Mouse (Mus musculus) heart, adult 11 months (tissue): ENCODE data around the gene Pde4dip.

Experiments used
- DNase-seq: peaks from one replicate; pipeline ENCODE4 v3.0.0; 2022

Pde4dip gene

GRCm38 (mm10) chr3:97844163-97844820 is 44.2 kb downstream of the Pde4dip start:
- DNase-seq: peak; percentile 79

- peak; percentile 40 for DNase-seq
These were observed 45.9 kb downstream of the Pde4dip start for GRCm38 (mm10) chr3:97842641-97843040.

- DNase-seq: peak; percentile 72
These were observed 48.1 kb downstream of the Pde4dip start for GRCm38 (mm10) chr3:97840439-97840838.

- peak; percentile 18 for DNase-seq
These were observed 52.6 kb downstream of the Pde4dip start for GRCm38 (mm10) chr3:97835888-97836287.

GRCm38 (mm10) chr3:97834625-97835024 is 53.9 kb downstream of the Pde4dip start:
- DNase-seq: peak; percentile 50

GRCm38 (mm10) chr3:97831564-97832320 is 56.8 kb downstream of the Pde4dip start:
- DNase-seq: peak; percentile 88

- no peak for DNase-seq
These were observed 57.9 kb downstream of the Pde4dip start for GRCm38 (mm10) chr3:97830622-97831021.

GRCm38 (mm10) chr3:97830122-97830521 is 58.4 kb downstream of the Pde4dip start:
- DNase-seq: no peak

GRCm38 (mm10) chr3:97828286-97828685 is 60.2 kb downstream of the Pde4dip start:
- no peak for DNase-seq

GRCm38 (mm10) chr3:97825246-97825645 is 63.3 kb downstream of the Pde4dip start:
- peak; percentile 94 for DNase-seq

GRCm38 (mm10) chr3:97824744-97825143 is 63.8 kb downstream of the Pde4dip start:
- peak; percentile 93 for DNase-seq

GRCm38 (mm10) chr3:97824011-97824711 is 64.3 kb downstream of the Pde4dip start:
- DNase-seq: peak; percentile 97

GRCm38 (mm10) chr3:97823438-97823837 is 65.1 kb downstream of the Pde4dip start:
- DNase-seq: peak; percentile 92

- DNase-seq: no peak
These were observed 69.5 kb downstream of the Pde4dip start for GRCm38 (mm10) chr3:97819050-97819449.

GRCm38 (mm10) chr3:97818383-97818982 is 70.0 kb downstream of the Pde4dip start:
- no peak for DNase-seq

- peak; percentile 96 for DNase-seq
These were observed 76.7 kb downstream of the Pde4dip start for GRCm38 (mm10) chr3:97811651-97812399.

GRCm38 (mm10) chr3:97811158-97811557 is 77.3 kb downstream of the Pde4dip start:
- DNase-seq: no peak

GRCm38 (mm10) chr3:97810334-97810733 is 78.2 kb downstream of the Pde4dip start:
- DNase-seq: peak; percentile 97

GRCm38 (mm10) chr3:97805559-97805958 is 82.9 kb downstream of the Pde4dip start:
- peak; percentile 80 for DNase-seq

- peak; percentile 19 for DNase-seq
These were observed 84.8 kb downstream of the Pde4dip start for GRCm38 (mm10) chr3:97803675-97804074.

- DNase-seq: peak; percentile 79
These were observed 85.6 kb downstream of the Pde4dip start for GRCm38 (mm10) chr3:97802927-97803326.

GRCm38 (mm10) chr3:97802297-97802696 is 86.2 kb downstream of the Pde4dip start:
- peak; percentile 98 for DNase-seq
